Mouse (Mus musculus) gastrocnemius, postnatal 4 days (tissue): ENCODE measurements around the gene Pole2. TPM values are rescaled to one million over a fixed set of nuclear protein-coding genes. Genes with fewer than 3 reads are reported as not detected.

ENCODE experiments used
- DNase-seq, 2 experiments: peaks; one replicate each; pipeline ENCODE4 v3.0.0; 2021 to 2022; ENCODE audit warnings: low spot score in 2 of 2, mixed read lengths in 2 of 2
- total RNA-seq, 2 experiments: library from RNA; stranded (reverse); gene quantifications; 2 replicates each; pipeline ENCODE4 v1.2.3; 2021

The Pole2 gene
- total RNA-seq, 2 experiments from 2014 or later: 6.1 to 6.9 TPM

- DNase-seq: no peak
Measured at GRCm38 (mm10) chr12:69211057-69211456, 16.9 kb downstream of the Pole2 start.

- no peak for DNase-seq
Measured at GRCm38 (mm10) chr12:69210056-69210979, 17.7 kb downstream of the Pole2 start.

GRCm38 (mm10) chr12:69208520-69208919 lies 19.5 kb downstream of the Pole2 start:
- DNase-seq: no peak

- no peak for DNase-seq
Measured at GRCm38 (mm10) chr12:69207926-69208325, 20.1 kb downstream of the Pole2 start.

- DNase-seq: no peak
Measured at GRCm38 (mm10) chr12:69207396-69207795, 20.6 kb downstream of the Pole2 start.

GRCm38 (mm10) chr12:69204052-69204833 lies 23.8 kb downstream of the Pole2 start, which contains the start of gene Gm49384:
Gene Gm49384 (minus strand): TSS chr12:69204267.
- DNase-seq: no peak

- DNase-seq: no peak
Measured at GRCm38 (mm10) chr12:69198985-69199384, 29.0 kb downstream of the Pole2 start.

- peak; percentile 32 to 69 for DNase-seq
Measured at GRCm38 (mm10) chr12:69198164-69198535, 29.8 kb downstream of the Pole2 start, which contains the start of gene Dnaaf2. Gene Dnaaf2 (minus strand): TSS chr12:69198429.

GRCm38 (mm10) chr12:69197378-69198163 lies 30.4 kb downstream of the Pole2 start:
- DNase-seq: peak; percentile 53 to 73

GRCm38 (mm10) chr12:69196444-69197377 lies 31.3 kb downstream of the Pole2 start, which contains the start of gene Gm49383:
Gene Gm49383 (minus strand): TSS chr12:69197104.
- DNase-seq: peak; percentile 43 to 72

GRCm38 (mm10) chr12:69192637-69193036 lies 35.4 kb downstream of the Pole2 start:
- DNase-seq: no peak

GRCm38 (mm10) chr12:69191396-69191795 lies 36.6 kb downstream of the Pole2 start:
- no peak for DNase-seq

GRCm38 (mm10) chr12:69190522-69190921 lies 37.5 kb downstream of the Pole2 start:
- no peak for DNase-seq

- DNase-seq: no peak
Measured at GRCm38 (mm10) chr12:69190074-69190473, 37.9 kb downstream of the Pole2 start.

- DNase-seq: no peak
Measured at GRCm38 (mm10) chr12:69186811-69187471, 41.1 kb downstream of the Pole2 start.

GRCm38 (mm10) chr12:69185371-69185770 lies 42.6 kb downstream of the Pole2 start:
- no peak for DNase-seq

GRCm38 (mm10) chr12:69184342-69185295 lies 43.4 kb downstream of the Pole2 start:
- DNase-seq: peak; percentile 36 to 71
